Comparison of ENCODE assay signal across 12 mouse cellular contexts in the genomic region with DNA sequence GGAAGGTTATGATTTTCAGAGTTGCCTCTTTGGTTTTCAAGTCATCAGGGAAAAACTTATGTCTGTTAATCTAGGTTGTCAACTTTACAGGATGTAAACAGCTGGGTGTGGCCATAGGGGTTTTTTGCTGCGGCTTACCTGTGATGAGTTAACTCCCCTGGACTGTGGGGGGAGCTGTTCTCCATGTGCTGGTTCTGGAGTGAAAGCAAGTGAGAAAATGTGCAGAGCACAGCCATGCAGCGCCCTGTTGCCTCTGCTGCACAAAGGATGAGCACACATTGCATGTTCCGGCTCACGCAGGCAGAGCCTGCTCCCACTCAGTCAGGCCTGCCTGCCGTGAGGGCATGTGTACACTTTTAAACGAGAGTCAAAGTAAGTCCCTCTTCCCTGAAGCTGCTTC.
DNase-seq lines count a peak whose midpoint lies in the region; ATAC-seq and TF ChIP-seq lines count a peak whose summit lies in the region.
"Had no signal": no experiment of that assay in that cellular context is flagged by ENCODE, and none has a peak within 500 bp of the region (broad histone marks: within the 10 kb centered on the region; RNA-seq: fewer than 3 reads in every experiment).

No protein-coding gene starts in this region.

- WGBS in liver, embryonic 14.5 days (ENCODE audit: insufficient replicate concordance): 67% methylated on average over 6 of the region's 6 CpGs
- WGBS in liver, embryonic 12.5 days (ENCODE audit: insufficient replicate concordance): 61% methylated on average over 6 of the region's 6 CpGs
- WGBS in small intestine, adult 2 months: 66% methylated on average over 6 of the region's 6 CpGs
- WGBS in hindbrain, embryonic 12.5 days: 74% methylated on average over 6 of the region's 6 CpGs

- intact Hi-C loops in left cerebral cortex, postnatal 14 days (cut with DNase I): no loop called here

- no peak for ATAC-seq in liver, embryonic 14.5 days (ENCODE audit: insufficient read depth)
- ATAC-seq in liver, embryonic 12.5 days: no peak
- no peak for ATAC-seq in hindbrain, embryonic 12.5 days (ENCODE audit: low FRiP score)

- no peak for TF ChIP-seq POLR2A in small intestine, adult 2 months (IDR thresholded peaks at IDR 0.05; ENCODE audit: low read depth, low read length)

- no peak overlapping the region for H3K9ac ChIP-seq in liver, embryonic 14.5 days (replicated peaks)
- no peak overlapping the region for H3K9ac ChIP-seq in liver, embryonic 12.5 days
- no peak overlapping the region for H3K9ac ChIP-seq in hindbrain, embryonic 12.5 days
- H3K9ac ChIP-seq: embryonic facial prominence, embryonic 12.5 days; liver, embryonic 13.5 days; neural tube, embryonic 13.5 days had no signal

- no peaks in the 10 kb centered on the region for H3K27me3 ChIP-seq in liver, embryonic 14.5 days (ENCODE audit: control insufficient read depth, insufficient read depth, low read length)
- no peaks in the 10 kb centered on the region for H3K27me3 ChIP-seq in liver, embryonic 12.5 days (replicated peaks)
- H3K27me3 ChIP-seq in small intestine, adult 2 months (ENCODE audit: control insufficient read depth, insufficient read depth, low read length): no peaks in the 10 kb centered on the region
- H3K27me3 ChIP-seq in hindbrain, embryonic 12.5 days: no peaks in the 10 kb centered on the region
- H3K27me3 ChIP-seq: embryonic facial prominence, embryonic 12.5 days; liver, embryonic 13.5 days; neural tube, embryonic 13.5 days had no signal

- TF ChIP-seq CTCF in liver, embryonic 14.5 days (IDR thresholded peaks at IDR 0.05; ENCODE audit: low read depth): peak; percentile 15; the same call in 1 of the 2 replicates
- peak; percentile 37; the same call in 1 of the 2 replicates for TF ChIP-seq CTCF in small intestine, adult 2 months (IDR thresholded peaks at IDR 0.05; ENCODE audit: extremely low read depth, insufficient read length, insufficient replicate concordance, low read depth, low read length)

- H3K4me1 ChIP-seq in liver, embryonic 14.5 days (replicated peaks; ENCODE audit: control insufficient read depth in 2 of 2, insufficient read depth in 2 of 2, low read length in 1 of 2): no peaks in the 10 kb centered on the region
- no peaks in the 10 kb centered on the region for H3K4me1 ChIP-seq in liver, embryonic 12.5 days
- H3K4me1 ChIP-seq in small intestine, adult 2 months (ENCODE audit: control insufficient read depth, insufficient read depth, insufficient read length, low read length): 0 out of 2 replicates have a peak, but pooled peaks cover 2% of the 10 kb centered on the region
- no peaks in the 10 kb centered on the region for H3K4me1 ChIP-seq in hindbrain, embryonic 12.5 days
- H3K4me1 ChIP-seq: embryonic facial prominence, embryonic 12.5 days; liver, embryonic 13.5 days; neural tube, embryonic 13.5 days had no signal

- H3K27ac ChIP-seq in liver, embryonic 14.5 days: no peak overlapping the region
- no peak overlapping the region for H3K27ac ChIP-seq in liver, embryonic 12.5 days
- no peak overlapping the region for H3K27ac ChIP-seq in small intestine, adult 2 months (ENCODE audit: insufficient read depth, low read depth, low read length)
- no peak overlapping the region for H3K27ac ChIP-seq in hindbrain, embryonic 12.5 days
- H3K27ac ChIP-seq: embryonic facial prominence, embryonic 12.5 days; liver, embryonic 13.5 days; neural tube, embryonic 13.5 days had no signal

- no peaks in the 10 kb centered on the region for H3K9me3 ChIP-seq in liver, embryonic 14.5 days (ENCODE audit: control insufficient read depth, low read length)
- H3K9me3 ChIP-seq in liver, embryonic 12.5 days (replicated peaks): no peaks in the 10 kb centered on the region
- no peaks in the 10 kb centered on the region for H3K9me3 ChIP-seq in hindbrain, embryonic 12.5 days (replicated peaks)
- H3K9me3 ChIP-seq: embryonic facial prominence, embryonic 12.5 days; liver, embryonic 13.5 days; neural tube, embryonic 13.5 days had no signal

- no peak overlapping the region for H3K4me2 ChIP-seq in liver, embryonic 14.5 days (ENCODE audit: low read depth)
- H3K4me2 ChIP-seq in liver, embryonic 12.5 days: no peak overlapping the region
- H3K4me2 ChIP-seq in hindbrain, embryonic 12.5 days (replicated peaks): no peak overlapping the region
- H3K4me2 ChIP-seq: embryonic facial prominence, embryonic 12.5 days; liver, embryonic 13.5 days; neural tube, embryonic 13.5 days had no signal

- no peak for TF ChIP-seq EP300 in liver, embryonic 14.5 days (IDR thresholded peaks at IDR 0.05; ENCODE audit: low read depth)

- H3K4me3 ChIP-seq in liver, embryonic 14.5 days (ENCODE audit: insufficient read depth in 1 of 2, low read depth in 2 of 2, low read length in 2 of 2): no peak overlapping the region
- H3K4me3 ChIP-seq in liver, embryonic 12.5 days: no peak overlapping the region
- H3K4me3 ChIP-seq in small intestine, adult 2 months (ENCODE audit: low read depth, low read length): no peak overlapping the region
- H3K4me3 ChIP-seq in hindbrain, embryonic 12.5 days: no peak overlapping the region
- H3K4me3 ChIP-seq: embryonic facial prominence, embryonic 12.5 days; liver, embryonic 13.5 days; neural tube, embryonic 13.5 days had no signal

- H3K36me3 ChIP-seq in liver, embryonic 14.5 days (replicated peaks; ENCODE audit: control insufficient read depth, insufficient read depth, low read depth): no peaks in the 10 kb centered on the region
- H3K36me3 ChIP-seq in liver, embryonic 12.5 days: 0 out of 2 replicates have a peak, but pooled peaks cover 12% of the 10 kb centered on the region
- peaks cover 19% of the 10 kb centered on the region for H3K36me3 ChIP-seq in small intestine, adult 2 months (ENCODE audit: control insufficient read depth, insufficient read depth, low read length)
- no peaks in the 10 kb centered on the region for H3K36me3 ChIP-seq in hindbrain, embryonic 12.5 days
- H3K36me3 ChIP-seq: embryonic facial prominence, embryonic 12.5 days had no signal

- DNase-seq in adrenal gland, postnatal 10 days: peak; percentile 18
- DNase-seq in adrenal gland, adult 18-20 months (ENCODE audit: low spot score in 2 of 2): no peak
- no peak for DNase-seq in liver, embryonic 14.5 days (ENCODE audit: low read depth in 3 of 3, low spot score in 3 of 3)
- DNase-seq in cerebellum, postnatal 14 days: peak; percentile 38 to 43
- DNase-seq in left cerebral cortex, postnatal 14 days (ENCODE audit: low spot score in 2 of 2): no peak
- DNase-seq: heart, postnatal 14 days; liver, embryonic 13.5 days had no signal

Comparison
In these comparisons a context has a peak if more than half of its experiments do, and no peak if none do; other contexts are left out.
1. DNase-seq: peak in adrenal gland, postnatal 10 days (single experiment) and cerebellum, postnatal 14 days (2 of 2); none in adrenal gland, adult 18-20 months (0 of 2), liver, embryonic 14.5 days (0 of 3) and left cerebral cortex, postnatal 14 days (0 of 2).